Mouse (Mus musculus) embryonic facial prominence, embryonic 14.5 days (tissue): ENCODE measurements around the gene Mus81. TPM values are rescaled to one million over a fixed set of nuclear protein-coding genes. Genes with fewer than 3 reads are reported as not detected.

Source experiments
- ATAC-seq: fragments of 200-750 bp; cut with Nextera tagmentation; 2 replicates; pipeline ENCODE4 v1.8.0; 2017; ENCODE audit warnings: low read depth, moderate number of reproducible peaks, moderate TSS enrichment
- DNase-seq: peaks from one replicate; pipeline ENCODE4 v3.0.0-alpha.2; 2015; ENCODE audit warnings: low spot score
- H3K27ac ChIP-seq: fragments of 300-500 bp; sonication (generic); replicated peaks from 2 replicates; pipeline ENCODE4 v1.5.1; 2014; ENCODE audit warnings: low read depth, mild to moderate bottlenecking, low read length, moderate library complexity
- H3K27me3 ChIP-seq: fragments of 300-500 bp; sonication (generic); replicated peaks from 2 replicates; pipeline ENCODE4 v1.6.1; 2014; ENCODE audit warnings: low read length; ENCODE audit not compliant: control insufficient read depth, insufficient read depth
- H3K36me3 ChIP-seq: fragments of 300-500 bp; sonication (generic); 2 replicates; pipeline ENCODE4 v1.6.1; 2014; ENCODE audit warnings: low read length, mixed read lengths; ENCODE audit not compliant: control insufficient read depth, insufficient read depth
- H3K4me1 ChIP-seq: fragments of 300-500 bp; sonication (generic); 2 replicates; pipeline ENCODE4 v1.6.1; 2014; ENCODE audit warnings: antibody characterized with exemption, low read length; ENCODE audit not compliant: control insufficient read depth, insufficient read depth
- H3K4me2 ChIP-seq: fragments of 300-500 bp; sonication (generic); 2 replicates; pipeline ENCODE4 v1.6.1; 2014; ENCODE audit warnings: low read depth, mild to moderate bottlenecking, low read length, moderate library complexity, mixed read lengths
- H3K4me3 ChIP-seq: fragments of 300-500 bp; sonication (generic); 2 replicates; pipeline ENCODE4 v1.5.1; 2014; ENCODE audit warnings: low read depth, mild to moderate bottlenecking, low read length
- H3K9ac ChIP-seq: fragments of 300-500 bp; sonication (generic); 2 replicates; pipeline ENCODE4 v1.6.1; 2014; ENCODE audit warnings: low read depth, mild to moderate bottlenecking, low read length, moderate library complexity, mixed read lengths
- H3K9me3 ChIP-seq: fragments of 300-500 bp; sonication (generic); 2 replicates; pipeline ENCODE4 v1.6.1; 2016; ENCODE audit warnings: low read length; ENCODE audit not compliant: control insufficient read depth
- WGBS: fragments of 180-500 bp; shearing (Covaris S2); extraction: QIAGEN DNeasy Blood & Tissue Kit; methylation state at CpG from one replicate; pipeline ENCODE4 v1.1.7; 2014; 5-methylcytosine and 5-hydroxymethylcytosine counted together
- polyA plus RNA-seq: library from polyadenylated mRNA; unstranded; fragments of >200 nt; fragmentation: Nextera tagmentation; extraction: Ambion mirVana; gene quantifications from 2 replicates; pipeline ENCODE4 v1.2.1, GENCODE M21; 2014

The Mus81 gene
- polyA plus RNA-seq, 1 experiment from 2014 or later = 39.6 TPM

DNA sequence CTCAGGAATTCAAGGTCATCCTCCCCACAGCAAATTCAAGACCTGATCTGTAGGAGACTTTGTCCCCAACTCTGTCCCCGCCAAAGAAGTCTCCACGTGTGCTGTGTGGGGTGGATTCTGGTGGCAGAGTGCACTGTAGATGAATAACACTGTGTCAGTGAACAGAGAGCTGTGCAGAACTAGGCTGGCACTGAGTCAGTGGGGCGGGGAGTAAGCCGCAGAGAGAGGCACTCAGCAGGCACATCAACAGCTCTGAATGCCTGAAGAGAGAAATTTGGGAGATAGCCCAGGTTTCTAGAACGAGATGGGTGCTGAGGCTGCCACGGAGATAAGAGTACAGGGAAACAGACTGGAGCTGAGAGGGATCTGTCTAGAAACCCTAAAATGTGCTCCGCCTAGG is 29.2 kb downstream of the Mus81 start:
- ATAC-seq (no peak), DNase-seq (no peak)
- H3K27ac ChIP-seq = no peak overlapping the region
- H3K4me1 ChIP-seq = peaks cover 25% of the 10 kb centered on the region
- no peaks in the 10 kb centered on the region for H3K9me3 ChIP-seq
- 70% methylated on average over 7 of the region's 7 CpGs for WGBS
- no peak overlapping the region for H3K9ac ChIP-seq
- no peak overlapping the region for H3K4me2 ChIP-seq
- peaks cover 22% of the 10 kb centered on the region for H3K36me3 ChIP-seq
- no peaks in the 10 kb centered on the region for H3K27me3 ChIP-seq
- H3K4me3 ChIP-seq = no peak overlapping the region

GRCm38 (mm10) chr19:5457746-5458442 is 30.3 kb downstream of the Mus81 start, which contains the start of gene Ccdc85b:
Ccdc85b (minus strand) TSS chr19:5457894.
- H3K36me3 ChIP-seq = peaks cover 14% of the 10 kb centered on the region
- no peak for DNase-seq
- no peaks in the 10 kb centered on the region for H3K9me3 ChIP-seq
- peak within 1 kb of the TSS; percentile 76 for H3K9ac ChIP-seq
- no peaks in the 10 kb centered on the region for H3K27me3 ChIP-seq
- H3K27ac ChIP-seq = peak within 1 kb of the TSS; percentile 87
- no peak for ATAC-seq
- peak within 1 kb of the TSS; percentile 82 for H3K4me3 ChIP-seq
- H3K4me2 ChIP-seq = peak within 1 kb of the TSS; percentile 100
- WGBS = 15% methylated on average over 14 of the region's 14 CpGs
- H3K4me1 ChIP-seq = peaks cover 25% of the 10 kb centered on the region

DNA sequence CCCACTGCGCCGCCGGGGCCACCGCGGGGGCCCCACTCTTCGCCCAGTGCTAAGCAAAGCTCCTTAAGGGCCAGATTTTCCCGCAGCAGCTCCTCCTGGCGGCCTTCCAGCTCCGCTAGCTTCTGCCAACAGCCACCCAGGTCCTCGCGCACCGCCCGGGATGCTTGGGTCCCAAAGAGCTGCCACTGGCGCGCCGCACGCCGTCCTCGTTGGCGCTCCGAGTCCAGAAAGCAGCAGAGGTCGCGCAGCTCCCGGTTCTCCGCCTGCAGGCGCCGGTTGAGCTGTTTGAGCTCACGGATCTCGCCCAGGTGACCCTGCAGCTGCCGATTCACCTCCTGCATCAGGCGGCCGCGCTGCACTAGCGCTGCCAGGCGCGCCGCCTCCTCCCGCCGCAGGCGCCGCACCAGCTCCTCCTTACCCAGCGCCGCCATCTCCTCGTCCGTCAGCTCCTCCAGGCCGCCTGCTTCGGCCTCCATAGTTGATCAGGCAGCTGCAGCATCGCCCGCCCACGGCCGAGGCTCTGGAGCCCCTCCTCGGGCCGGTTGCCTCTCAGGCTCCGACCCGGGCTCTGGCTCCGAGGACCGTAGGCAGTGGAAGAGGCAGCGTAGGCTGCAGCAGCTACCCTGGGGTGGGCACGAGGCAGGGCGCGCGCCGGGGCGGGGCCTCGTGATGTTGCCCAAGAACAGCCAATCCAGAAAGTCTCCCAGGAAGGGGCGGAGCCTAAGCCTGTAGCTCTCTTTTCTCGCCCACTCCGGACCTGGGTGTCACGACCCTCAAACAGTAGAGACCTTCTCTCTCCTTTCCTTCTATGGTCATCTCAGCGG is 31.1 kb downstream of the Mus81 start:
- H3K27ac ChIP-seq = peak overlapping the region; percentile 87
- peak; percentile 97 for DNase-seq
- 0% methylated on average over 40 of the region's 70 CpGs for WGBS
- H3K9me3 ChIP-seq = no peaks in the 10 kb centered on the region
- peak overlapping the region; percentile 100 for H3K4me2 ChIP-seq
- H3K4me1 ChIP-seq = peaks cover 25% of the 10 kb centered on the region
- H3K9ac ChIP-seq = peak overlapping the region; percentile 76
- H3K4me3 ChIP-seq = peak overlapping the region; percentile 82
- peak; percentile 95 for ATAC-seq
- H3K27me3 ChIP-seq = no peaks in the 10 kb centered on the region
- peaks cover 9% of the 10 kb centered on the region for H3K36me3 ChIP-seq

GRCm38 (mm10) chr19:5456241-5456921 is 31.8 kb downstream of the Mus81 start:
- H3K9me3 ChIP-seq = no peaks in the 10 kb centered on the region
- peak; percentile 29 for DNase-seq
- peak overlapping the region; percentile 82 for H3K4me3 ChIP-seq
- WGBS = 3% methylated on average over 22 of the region's 26 CpGs
- peak overlapping the region; percentile 100 for H3K4me2 ChIP-seq
- H3K27ac ChIP-seq = peak overlapping the region; percentile 87
- H3K36me3 ChIP-seq = peaks cover 9% of the 10 kb centered on the region
- no peaks in the 10 kb centered on the region for H3K27me3 ChIP-seq
- H3K4me1 ChIP-seq = peaks cover 23% of the 10 kb centered on the region
- no peak for ATAC-seq
- peak overlapping the region; percentile 76 for H3K9ac ChIP-seq

DNA sequence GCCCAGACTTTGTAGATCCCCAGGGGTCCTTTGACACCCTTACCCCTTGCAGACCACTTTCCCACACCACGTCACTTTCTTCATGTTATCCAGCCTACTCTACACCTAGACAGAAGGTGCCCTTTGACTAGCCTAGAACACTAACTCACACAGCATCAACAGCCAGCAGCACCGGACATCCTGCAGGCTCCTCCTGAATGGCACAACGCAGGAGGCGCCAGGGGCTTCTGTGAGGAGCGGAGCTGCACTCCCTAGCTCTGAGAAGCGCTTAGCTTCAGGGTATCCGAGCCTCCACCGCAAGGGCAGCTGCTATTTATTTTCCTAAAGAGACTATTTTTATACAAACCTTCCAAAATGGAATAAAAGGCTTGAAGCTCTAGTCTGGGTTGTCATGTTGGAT is 32.6 kb downstream of the Mus81 start:
- DNase-seq = no peak
- H3K9me3 ChIP-seq = no peaks in the 10 kb centered on the region
- H3K4me1 ChIP-seq = peaks cover 19% of the 10 kb centered on the region
- H3K4me2 ChIP-seq = peak overlapping the region; percentile 100
- WGBS = 55% methylated on average over 8 of the region's 8 CpGs
- H3K36me3 ChIP-seq = peaks cover 9% of the 10 kb centered on the region
- H3K27me3 ChIP-seq = no peaks in the 10 kb centered on the region
- peak overlapping the region; percentile 38; the same call in 1 of the 2 replicates for H3K9ac ChIP-seq
- peak overlapping the region; percentile 82 for H3K4me3 ChIP-seq
- H3K27ac ChIP-seq = no peak overlapping the region
- no peak for ATAC-seq

- no peaks in the 10 kb centered on the region for H3K9me3 ChIP-seq
- H3K27ac ChIP-seq = no peak overlapping the region
- H3K27me3 ChIP-seq = peaks cover 2% of the 10 kb centered on the region
- peaks cover 17% of the 10 kb centered on the region for H3K4me1 ChIP-seq
- peak overlapping the region; percentile 43; the same call in 1 of the 2 replicates for H3K9ac ChIP-seq
- WGBS = 79% methylated on average over 12 of the region's 12 CpGs
- ATAC-seq (no peak), DNase-seq (no peak)
- no peak overlapping the region for H3K4me3 ChIP-seq
- peak overlapping the region; percentile 100 for H3K4me2 ChIP-seq
- peaks cover 9% of the 10 kb centered on the region for H3K36me3 ChIP-seq
Measured at GRCm38 (mm10) chr19:5455037-5455436, 33.2 kb downstream of the Mus81 start.

DNA sequence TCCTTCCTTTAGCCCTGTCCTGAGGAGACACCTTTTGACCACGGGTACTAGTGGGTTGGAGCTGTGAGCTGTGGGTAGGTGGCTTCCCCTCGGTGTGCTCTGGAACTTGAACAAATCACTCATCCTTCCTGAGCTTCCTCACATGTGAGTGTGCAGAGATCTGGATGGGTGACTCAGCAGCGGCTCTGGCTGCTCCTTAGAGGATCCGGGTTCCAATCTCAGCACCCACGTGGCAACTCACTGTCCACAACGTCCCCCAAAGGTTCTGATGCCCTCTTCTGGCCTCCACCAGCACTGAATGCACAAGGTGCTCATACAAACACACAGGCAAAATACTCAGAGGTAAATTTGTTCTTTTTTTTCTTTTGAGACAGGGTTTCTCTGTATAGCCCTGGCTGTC is 36.4 kb downstream of the Mus81 start:
- H3K4me1 ChIP-seq = peaks cover 19% of the 10 kb centered on the region
- 78% methylated on average over 6 of the region's 6 CpGs for WGBS

GRCm38 (mm10) chr19:5449673-5450072 is 38.5 kb downstream of the Mus81 start:
- Histone ChIP-seq H3K4me3 (no peak overlapping the region), H3K9ac (no peak overlapping the region), H3K36me3 (peaks cover 7% of the 10 kb centered on the region), H3K4me1 (0 out of 2 replicates have a peak, but pooled peaks cover 4% of the 10 kb centered on the region), H3K9me3 (peaks cover 4% of the 10 kb centered on the region; the same call in 1 of the 2 replicates), H3K4me2 (no peak overlapping the region), H3K27me3 (peaks cover 36% of the 10 kb centered on the region), H3K27ac (no peak overlapping the region)
- no peak for DNase-seq
- WGBS = 88% methylated on average over 3 of the region's 3 CpGs
- no peak for ATAC-seq

More for the DNA sequence above, 36.4 kb downstream of the Mus81 start:
- no peak overlapping the region for H3K4me2 ChIP-seq
- H3K9me3 ChIP-seq = peaks cover 4% of the 10 kb centered on the region; the same call in 1 of the 2 replicates
- no peak for DNase-seq
- no peak overlapping the region for H3K9ac ChIP-seq
- ATAC-seq = no peak
- no peak overlapping the region for H3K27ac ChIP-seq
- H3K4me3 ChIP-seq = no peak overlapping the region
- H3K36me3 ChIP-seq = peaks cover 9% of the 10 kb centered on the region
- peaks cover 35% of the 10 kb centered on the region for H3K27me3 ChIP-seq
